Mouse (Mus musculus): ENCODE results near the gene Sgk1.

GRCm38 (mm10) chr10:21988489-21988888 is 106.5 kb downstream of the Sgk1 start:
- TF ChIP-seq CTCF (IDR thresholded peaks at IDR 0.05; ENCODE audit: low read depth, low read length) (no peak), TAL1 (conservative IDR thresholded peaks at IDR 0.05; ENCODE audit: low read depth, low read length) (no peak)

Measured in G1E (cell line).